Mouse (Mus musculus) CH12.LX (cell line): ENCODE data around the gene Bst2.

Experiments used
- CTCF ChIP-seq, 2 experiments: IDR thresholded peaks in 1 of 2; conservative IDR thresholded peaks in 1 of 2; 2 replicates each; pipeline ENCODE4 v1.5.1; 2011 to 2012; ENCODE audit warnings: low read depth in 2 of 2, low read length in 2 of 2, improper control_type of control experiment in 1 of 2, inconsistent platforms in 1 of 2, mild to moderate bottlenecking in 1 of 2, moderate library complexity in 1 of 2
- HCFC1 ChIP-seq: IDR thresholded peaks from 2 replicates; pipeline ENCODE4 v1.6.1; 2012; ENCODE audit warnings: low read depth, mild to moderate bottlenecking, inconsistent platforms, low read length, improper control_type of control experiment
- POLR2A ChIP-seq: IDR thresholded peaks from 2 replicates; pipeline ENCODE4 v1.6.1; 2011; ENCODE audit warnings: low read depth, mild to moderate bottlenecking, improper control_type of control experiment, low read length
- POLR2AphosphoS2 ChIP-seq: IDR thresholded peaks from 2 replicates; pipeline ENCODE4 v1.6.1; 2011; ENCODE audit warnings: low read depth, low read length, improper control_type of control experiment
- RCOR1 ChIP-seq: conservative IDR thresholded peaks from 2 replicates; pipeline ENCODE4 v1.6.1; 2012; ENCODE audit warnings: low read depth, mild to moderate bottlenecking, inconsistent platforms, low read length, improper control_type of control experiment
- SMC3 ChIP-seq: IDR thresholded peaks from 2 replicates; pipeline ENCODE4 v1.6.1; 2011; ENCODE audit warnings: low read depth, low read length, improper control_type of control experiment
- TCF12 ChIP-seq: IDR thresholded peaks from 2 replicates; pipeline ENCODE4 v1.6.1; 2014; ENCODE audit warnings: low read depth, mild to moderate bottlenecking, inconsistent platforms, low read length, improper control_type of control experiment
- USF2 ChIP-seq: conservative IDR thresholded peaks from 2 replicates; pipeline ENCODE4 v1.6.1; 2011; ENCODE audit warnings: low read depth, low read length, improper control_type of control experiment

- TF ChIP-seq SMC3 = no peak
- TF ChIP-seq TCF12 = no peak; the same call in 1 of the 2 replicates
- peak in 1 of 2 experiments; percentile 22; a peak in 1 of 4 replicates for TF ChIP-seq CTCF (conservative IDR thresholded peaks at IDR 0.05 in 1 of 2, IDR thresholded peaks at IDR 0.05 in 1 of 2; ENCODE audit: low read depth in 2 of 2, low read length in 2 of 2)
- TF ChIP-seq RCOR1 = no peak
- TF ChIP-seq POLR2AphosphoS2 = no peak
- peak; percentile 9; the same call in 1 of the 2 replicates for TF ChIP-seq USF2
- TF ChIP-seq HCFC1 = peak; percentile 26; the same call in 1 of the 2 replicates
- peak; percentile 87 for TF ChIP-seq POLR2A
These were observed at the start of gene Bst2 for GRCm38 (mm10) chr8:71537028-71537867.
